Mouse (Mus musculus): ENCODE measurements around the gene Ifit1.
"Not testable (repeated sequence)": the region's sequence is repeated elsewhere in the genome, so short reads cannot be mapped to it uniquely, and the experiment has no call there.

- not testable (repeated sequence) for TF ChIP-seq CTCF (conservative IDR thresholded peaks at IDR 0.05; ENCODE audit: insufficient read depth, insufficient read length, low read depth, low read length); POLR2A (IDR thresholded peaks at IDR 0.05; ENCODE audit: low read depth, low read length)
Observed at GRCm38 (mm10) chr19:34601888-34602287, 38.8 kb upstream of the Ifit1 start, which contains the start of gene Ifit1bl1.

Data from kidney, adult 2 months (tissue).